Mouse (Mus musculus) liver (tissue): ENCODE data around the gene Sptlc2.
A peak's percentile ranks its signal among the peaks of the same experiment; 100 is the strongest.

ENCODE experiments used
- DNase-seq: peaks from one replicate; pipeline ENCODE4 v3.0.0-alpha.2; 2020; ENCODE audit warnings: mixed read lengths

Gene Sptlc2

DNA sequence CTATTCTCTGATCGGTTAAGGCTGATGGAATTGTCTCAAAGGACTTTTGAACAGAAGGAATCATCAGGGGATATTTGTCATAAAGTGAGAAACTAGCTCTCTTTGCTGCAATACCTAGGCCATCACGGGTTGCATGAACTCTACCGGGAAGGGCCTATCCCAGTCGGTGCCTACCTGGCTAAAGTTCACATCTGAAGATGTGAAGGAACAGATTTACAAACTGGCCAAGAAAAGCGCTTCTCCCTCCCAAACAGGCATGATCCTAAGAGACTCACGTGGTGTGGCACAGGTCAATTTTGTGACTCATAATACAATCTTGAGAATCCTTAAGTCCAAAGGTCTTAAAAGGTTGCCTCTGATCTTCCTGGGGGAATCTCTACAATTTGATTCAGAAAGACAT is 6.2 kb upstream of the Sptlc2 start:
- no peak for DNase-seq

DNA sequence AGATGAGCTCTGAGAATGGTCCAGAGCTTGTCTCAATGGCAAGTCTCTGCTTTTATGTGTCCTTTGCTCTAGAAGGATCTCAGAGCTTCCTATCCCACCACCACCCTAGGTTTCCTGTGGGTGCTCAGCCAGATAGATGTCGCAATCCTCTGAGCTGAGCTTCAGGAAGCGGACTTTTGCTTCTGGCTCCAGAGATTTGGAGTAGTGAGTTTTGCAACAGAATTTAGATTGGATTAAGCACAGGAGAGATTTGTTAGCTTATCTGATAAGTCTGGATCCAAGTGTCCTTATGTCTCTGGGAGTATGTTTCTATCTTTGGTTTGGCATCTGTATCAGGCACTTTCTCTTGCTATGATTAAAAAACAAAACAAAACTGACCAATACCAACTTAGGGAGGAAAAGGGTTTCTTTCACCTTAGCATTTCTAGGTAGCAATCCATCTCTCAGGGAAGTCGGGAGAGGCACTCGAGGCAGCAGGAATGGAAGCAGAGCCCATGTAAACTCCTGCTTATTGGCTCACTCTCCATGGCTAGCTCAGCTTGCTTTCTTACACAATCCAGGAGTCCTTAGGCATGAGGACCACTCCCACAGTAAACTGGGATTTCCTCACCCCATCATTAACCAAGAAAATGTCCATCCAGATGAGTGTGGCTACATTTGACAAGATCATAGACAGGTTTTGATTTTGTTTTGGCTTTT is 5.4 kb upstream of the Sptlc2 start:
- DNase-seq: no peak

DNA sequence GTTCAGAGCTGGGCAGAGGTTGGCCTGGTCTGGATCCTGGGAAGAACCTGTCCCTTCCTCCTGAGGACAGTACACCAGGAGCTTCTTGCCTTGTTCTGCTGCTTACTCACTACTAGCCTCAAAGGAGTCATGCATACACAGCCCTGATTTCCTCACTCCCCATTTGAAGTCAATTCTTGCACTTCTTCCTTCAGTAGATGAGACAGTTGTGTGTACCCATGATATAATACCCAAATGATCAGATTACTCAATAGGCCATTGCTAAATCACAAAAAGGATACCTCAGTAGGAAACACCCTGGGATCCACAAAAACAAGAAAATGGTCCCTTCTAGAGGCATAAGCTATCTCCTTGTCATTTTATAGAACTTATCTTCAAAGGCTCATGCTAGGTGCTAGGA is 3.2 kb upstream of the Sptlc2 start:
- no peak for DNase-seq

DNA sequence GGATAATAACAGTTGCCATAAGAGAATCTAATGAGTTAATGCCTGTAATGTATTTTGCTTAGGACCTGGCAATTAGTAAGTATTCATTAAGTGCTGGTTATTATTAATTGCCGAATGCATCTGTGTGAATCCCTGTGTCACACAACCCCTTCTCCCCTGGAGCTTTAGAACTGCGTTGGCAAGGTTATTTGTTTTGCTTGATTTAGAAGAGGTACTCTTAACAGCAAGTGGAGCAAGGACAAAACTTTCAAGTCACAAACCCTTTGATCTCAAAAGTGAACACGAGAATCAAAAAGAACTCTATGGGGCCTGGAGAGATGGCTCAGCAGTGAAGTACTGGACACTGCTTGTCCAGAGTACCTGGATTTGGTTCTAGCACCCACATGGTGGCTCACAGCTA is 1.1 kb upstream of the Sptlc2 start:
- DNase-seq: no peak

DNA sequence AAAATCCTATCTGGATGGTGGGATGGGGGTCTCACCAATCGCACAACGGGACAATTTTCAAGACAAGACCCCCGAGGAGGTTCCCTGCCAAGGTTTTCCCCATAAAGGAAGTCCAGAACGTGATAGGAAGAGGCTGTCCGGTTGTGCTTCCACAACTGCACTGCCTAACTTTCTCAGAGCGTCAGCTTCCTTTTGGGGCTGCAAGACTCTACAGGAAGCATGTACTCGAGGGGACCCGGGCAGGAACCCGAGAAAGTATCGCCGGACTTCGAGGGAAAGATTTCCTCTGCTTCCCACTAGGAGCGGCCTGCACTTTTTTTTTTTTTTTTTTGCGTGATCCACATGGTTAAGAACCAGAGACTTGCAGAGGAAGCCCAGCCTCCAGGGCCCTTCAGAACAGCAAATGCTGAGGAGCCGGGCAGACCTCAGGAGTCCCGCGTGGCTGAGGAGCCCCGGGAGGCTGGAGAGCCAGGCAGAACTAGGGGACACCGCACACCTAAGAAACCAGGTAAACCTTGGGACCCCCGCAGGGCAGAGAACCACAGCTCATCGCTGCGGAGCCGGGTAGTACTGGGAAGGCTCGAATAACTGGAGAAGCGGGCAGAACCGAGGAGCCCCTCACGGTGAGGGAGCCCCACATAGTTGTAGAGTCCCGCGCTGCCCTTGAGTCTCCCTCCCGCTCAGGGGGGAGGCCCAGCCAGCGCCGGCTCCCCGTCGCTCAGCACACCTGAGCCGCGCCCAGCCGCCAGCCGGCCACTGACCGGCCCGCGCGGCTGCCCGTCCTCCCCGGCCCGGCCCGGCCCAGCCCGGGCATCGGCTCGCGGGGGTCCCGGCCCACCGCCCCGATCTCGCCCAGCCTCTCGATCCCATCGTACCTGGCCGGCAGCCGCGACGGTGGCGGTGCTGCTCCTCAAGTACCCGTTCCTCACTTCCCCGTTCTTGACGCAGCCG is 709 bp downstream of the Sptlc2 start:
- DNase-seq: peak; percentile 33

DNA sequence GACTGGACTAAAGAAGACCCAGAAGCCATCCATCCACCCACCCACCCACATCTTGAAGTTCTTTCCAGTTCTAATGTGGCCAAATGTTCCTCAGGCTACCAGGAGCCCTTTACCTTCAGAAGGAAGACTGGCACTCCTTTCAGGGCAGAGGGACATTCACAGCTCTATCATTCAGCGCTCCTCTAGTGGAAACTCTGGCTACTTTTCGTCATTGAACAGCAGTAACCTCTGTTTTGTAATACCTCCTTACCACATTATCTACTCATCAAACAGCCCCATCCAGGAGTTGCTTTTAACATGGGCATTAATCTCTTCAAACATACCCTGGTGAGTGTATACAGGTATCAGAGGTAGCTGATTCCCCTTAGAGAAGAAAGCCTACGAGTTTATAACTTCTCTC is 3.1 kb downstream of the Sptlc2 start:
- DNase-seq: no peak

DNA sequence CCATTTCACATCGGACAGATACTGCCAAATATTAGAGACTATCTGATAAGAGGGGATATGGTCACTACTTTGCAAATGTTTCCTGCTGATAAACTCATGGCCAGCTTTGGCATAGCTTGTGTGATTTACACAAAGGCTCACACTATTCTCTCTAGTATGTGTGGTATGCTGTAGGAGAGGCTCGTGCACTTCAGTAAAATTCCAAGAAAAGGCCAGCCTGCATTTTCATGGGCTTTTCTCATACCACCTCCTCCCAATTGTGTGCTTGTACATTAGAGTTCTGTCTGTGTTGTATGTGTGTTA is 6.8 kb downstream of the Sptlc2 start:
- DNase-seq: no peak

DNA sequence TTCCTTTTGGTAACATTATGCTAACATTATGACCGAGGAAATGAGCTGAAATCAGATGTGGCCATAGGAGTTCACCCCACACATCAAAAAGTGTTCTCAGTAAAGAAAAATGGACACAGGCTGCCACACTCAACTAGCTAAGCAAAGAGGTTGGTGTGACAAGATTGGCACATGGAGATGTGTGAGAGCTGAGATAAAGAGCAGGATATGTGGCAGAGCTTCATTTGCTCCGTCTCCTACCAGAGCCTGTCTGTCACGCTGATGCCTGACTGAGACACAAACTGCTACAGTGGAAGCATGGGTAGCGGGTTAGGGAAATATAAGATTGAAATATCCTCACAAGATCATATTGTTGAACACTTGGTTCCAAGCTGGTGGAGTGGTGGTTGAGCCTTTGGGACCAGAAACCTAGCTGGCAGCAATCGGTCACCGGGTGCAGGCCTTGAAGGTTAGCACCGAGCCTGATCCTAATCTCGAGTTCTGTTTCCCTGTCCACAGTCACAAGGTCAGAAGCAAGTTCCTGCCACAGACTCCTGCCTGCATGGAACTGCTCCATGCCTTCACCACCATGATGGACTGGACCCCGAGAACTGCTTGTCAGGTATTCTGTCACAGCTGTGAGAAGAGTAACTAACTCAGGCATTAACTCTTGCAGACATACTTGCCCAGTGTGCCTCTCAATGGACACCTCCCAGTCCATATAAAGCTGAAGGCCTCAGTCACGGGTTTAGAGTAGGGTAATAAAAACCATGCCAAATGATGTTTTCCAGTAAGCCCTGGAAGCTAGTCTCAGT is 7.4 kb downstream of the Sptlc2 start:
- DNase-seq: no peak

DNA sequence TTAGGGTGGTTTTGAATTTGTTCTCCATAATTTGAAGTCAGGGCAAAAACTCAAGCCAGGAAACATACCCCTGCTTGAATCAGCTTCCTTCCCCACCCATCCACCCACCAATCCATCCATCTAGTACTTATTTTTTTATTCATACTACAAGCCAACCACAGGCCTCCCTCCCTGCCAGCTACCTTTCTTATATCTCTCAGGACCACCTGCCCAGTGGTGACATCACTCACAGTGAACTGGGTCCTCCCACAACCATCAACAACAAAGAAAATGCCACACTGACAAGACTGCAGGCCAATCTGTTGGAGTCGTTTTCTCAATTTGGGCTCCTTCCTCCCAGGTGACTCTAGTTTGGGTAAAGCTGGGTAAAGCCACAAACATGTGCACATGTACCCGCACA is 8.7 kb downstream of the Sptlc2 start:
- no peak for DNase-seq

DNA sequence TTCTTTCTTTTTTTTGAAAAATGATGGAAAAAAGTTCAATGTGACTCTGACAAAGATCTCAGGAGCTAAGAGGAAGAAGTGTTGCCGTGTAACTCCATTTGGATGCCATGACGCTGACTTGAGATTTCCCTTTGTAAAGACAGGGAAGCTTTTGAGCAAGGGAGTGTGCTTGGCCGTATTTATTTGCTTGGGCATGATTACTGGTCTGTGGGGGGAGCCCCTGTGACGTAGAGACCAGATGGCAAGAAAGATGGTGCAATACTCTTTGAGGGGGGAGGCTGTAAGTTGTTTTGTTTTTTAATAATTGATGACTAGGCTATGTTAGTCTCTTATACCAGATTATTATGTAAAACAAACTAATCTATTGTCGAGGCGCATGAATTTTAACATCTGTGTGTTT is 14.0 kb downstream of the Sptlc2 start:
- DNase-seq: no peak

DNA sequence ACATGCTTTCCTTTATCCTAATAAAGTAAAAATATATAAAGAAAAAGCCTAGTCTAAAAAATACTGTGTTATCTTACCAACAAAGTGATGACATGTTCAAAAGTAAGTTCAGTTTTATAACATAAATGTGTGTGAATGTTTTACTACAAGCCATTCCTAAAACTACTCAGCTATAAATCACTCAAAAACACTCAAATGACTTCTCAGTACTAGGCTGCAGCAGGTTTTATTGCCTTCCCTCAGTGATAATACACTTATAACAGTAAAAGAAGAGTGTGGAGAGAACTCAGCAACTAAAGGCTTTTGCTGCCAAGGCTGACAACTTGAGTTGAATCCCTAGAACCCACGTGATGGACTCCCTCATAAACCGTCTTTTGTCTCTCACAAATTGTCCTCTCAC is 18.8 kb downstream of the Sptlc2 start:
- no peak for DNase-seq

DNA sequence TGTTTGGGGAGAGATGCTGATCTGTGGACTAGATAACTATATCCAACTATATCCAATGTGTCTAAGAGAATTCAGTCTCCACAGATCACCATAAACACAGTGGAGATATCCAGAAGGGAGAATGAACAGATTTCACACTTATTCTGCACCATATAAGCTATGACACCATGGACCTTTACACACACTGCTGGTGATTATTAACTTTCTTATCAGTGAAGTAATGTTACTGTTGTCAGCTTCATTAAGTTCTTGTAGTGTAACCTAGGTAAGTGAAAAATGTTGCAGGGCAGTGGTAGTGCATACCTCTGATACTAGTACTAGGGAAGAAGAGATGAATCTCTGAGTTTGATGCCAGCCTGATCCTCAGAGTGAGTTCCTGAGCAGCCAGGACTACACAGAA is 20.1 kb downstream of the Sptlc2 start:
- no peak for DNase-seq

DNA sequence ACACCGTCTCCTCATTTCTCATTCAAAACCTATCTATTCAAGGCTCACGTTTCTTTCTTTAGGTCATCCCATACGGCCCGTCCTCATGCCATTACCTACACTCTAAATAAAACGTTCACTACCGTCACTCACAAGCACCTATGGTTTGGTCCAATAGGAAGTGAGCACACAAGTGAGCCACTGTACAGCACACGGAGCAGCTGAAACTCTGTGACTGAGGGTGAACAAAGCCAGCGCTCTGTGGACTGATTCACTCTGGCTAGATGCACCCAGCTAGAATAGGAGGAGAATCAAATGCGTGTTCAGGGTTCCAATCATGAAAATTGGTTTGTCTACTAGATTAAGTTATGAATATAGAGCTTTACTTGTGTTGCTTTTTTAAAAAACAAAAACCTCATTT is 22.5 kb downstream of the Sptlc2 start:
- DNase-seq: no peak

DNA sequence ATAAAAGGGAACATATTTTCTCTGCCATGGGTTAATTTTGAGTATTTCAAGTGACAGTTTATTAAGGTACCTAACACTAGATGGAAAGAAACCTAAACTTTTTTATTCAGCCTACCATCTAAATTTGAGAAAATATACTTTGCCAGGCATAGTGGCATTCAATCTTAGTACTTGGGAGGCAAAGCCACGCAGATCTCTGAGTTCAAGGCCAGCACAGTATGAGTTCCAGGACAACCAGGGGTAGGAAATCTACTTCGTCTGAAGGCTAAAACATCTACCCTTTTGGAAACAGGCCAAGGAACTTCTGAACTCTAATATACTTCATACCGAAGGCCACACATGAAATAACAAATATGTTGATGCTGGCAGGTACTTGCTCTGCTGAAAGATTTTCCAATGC is 26.0 kb downstream of the Sptlc2 start:
- DNase-seq: no peak

DNA sequence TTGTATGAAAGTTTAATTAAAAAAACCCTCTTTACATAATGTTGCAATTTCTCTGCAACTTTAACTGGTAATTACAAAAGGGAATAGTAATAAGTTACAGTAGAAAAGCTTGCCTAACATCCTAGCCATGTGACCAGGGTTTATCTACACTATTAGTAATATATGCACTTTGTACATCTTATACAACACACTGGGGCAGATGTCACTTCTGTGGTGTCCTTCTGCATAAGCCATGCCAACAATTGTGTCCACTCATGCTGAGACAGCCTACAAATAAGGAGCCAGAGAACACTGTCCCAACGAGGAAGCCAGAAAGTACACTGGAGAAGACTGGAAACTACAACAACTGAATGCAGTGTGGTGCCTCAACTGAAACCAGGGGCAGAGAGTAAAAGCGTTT is 40.1 kb downstream of the Sptlc2 start:
- DNase-seq: no peak

DNA sequence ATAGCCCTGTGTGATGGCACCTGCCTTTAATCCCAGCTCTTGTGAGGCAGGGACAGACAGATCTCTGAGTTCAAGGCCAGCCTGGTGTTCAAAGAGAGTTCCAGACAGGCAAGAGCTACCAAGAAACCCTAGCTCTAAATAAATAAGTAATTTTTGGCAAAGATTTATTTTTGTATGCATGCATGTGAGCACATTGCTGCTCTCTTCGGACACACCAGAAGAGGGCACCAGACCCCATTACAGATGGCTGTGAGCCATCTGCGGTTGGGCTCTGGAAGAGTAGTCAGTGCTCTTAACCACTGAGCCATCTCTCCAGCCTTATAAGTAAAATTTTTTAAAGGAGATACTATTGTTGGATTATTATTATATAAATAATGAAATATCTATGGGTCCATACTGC is 40.6 kb downstream of the Sptlc2 start:
- no peak for DNase-seq

DNA sequence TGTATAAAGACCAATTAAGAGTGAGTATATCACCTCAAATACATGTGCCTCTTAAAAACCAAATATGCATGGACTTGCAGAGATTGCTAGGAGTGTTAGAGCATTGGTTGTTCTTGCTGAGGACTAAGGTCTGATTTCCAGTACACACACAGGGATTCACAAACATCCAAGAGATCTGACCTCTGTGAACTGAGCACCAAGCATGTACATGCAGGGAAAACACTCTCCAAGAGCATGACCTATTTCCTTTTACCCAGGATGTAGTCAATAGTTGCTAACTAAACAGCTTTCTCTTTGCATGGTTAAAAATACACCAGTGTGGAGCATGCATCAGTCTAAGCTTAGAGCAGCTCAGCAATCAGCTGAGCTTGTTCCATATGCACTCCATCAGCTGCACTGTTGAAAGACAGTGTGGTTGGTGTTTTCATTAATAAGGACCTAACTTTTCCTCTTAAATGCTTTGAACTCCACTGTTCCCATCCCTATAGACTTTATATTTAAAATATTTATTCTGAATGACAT is 45.0 kb downstream of the Sptlc2 start:
- DNase-seq: no peak

DNA sequence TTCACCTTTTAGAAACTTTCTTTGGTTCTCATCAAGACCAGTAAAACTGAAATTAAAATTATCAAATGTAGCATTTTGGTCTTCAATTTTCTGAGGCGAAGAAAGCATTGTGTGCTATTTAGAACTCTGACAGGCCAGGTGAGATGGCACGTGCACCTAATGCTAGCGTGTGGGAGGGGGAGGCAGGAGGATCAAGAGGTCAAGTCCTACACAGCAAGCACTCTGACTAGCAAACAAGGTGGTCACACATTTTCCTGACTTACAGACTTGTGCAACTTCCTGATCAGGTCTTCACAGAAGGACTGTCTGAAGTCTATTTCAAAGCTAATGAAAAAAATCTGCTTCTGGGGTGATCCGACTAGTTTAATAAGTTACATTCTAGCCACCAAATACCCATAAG is 50.1 kb downstream of the Sptlc2 start:
- no peak for DNase-seq

DNA sequence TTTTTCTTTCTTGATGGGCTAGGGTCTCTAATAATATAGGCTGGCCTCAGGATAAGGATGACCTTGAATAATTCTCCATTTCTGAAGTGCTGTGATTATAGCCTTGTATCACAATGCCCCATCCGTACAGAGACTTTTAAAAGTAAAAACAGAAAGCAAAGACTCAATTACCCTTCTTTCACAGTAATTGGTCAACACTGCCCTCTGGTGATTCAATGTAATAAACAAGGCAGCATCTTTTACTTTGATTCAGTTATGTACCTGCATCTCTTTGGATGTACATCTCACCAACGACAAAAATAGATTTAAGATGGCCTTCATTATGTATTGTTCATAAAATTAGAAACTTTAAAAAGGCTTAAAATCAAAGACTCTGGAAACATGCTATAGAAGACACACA is 53.3 kb downstream of the Sptlc2 start:
- no peak for DNase-seq

DNA sequence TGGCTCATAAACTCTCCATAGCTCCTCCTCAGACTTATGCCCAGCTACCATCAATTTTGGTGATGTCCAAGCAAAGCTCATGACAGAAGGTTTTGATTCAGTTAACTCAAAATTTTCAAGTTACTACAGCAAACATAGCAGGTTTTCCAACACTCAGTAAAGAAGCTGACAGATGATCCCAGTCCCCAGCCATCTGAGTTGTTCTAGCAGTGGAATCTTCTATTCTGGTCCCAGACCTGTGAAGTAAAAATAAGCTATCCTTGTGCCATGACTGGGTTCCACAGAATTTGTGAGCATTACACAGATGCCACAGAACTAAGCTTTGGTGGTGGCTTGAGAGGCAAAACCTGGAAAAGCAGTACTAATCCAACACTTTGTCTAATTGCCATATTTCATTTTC is 54.4 kb downstream of the Sptlc2 start:
- DNase-seq: no peak

DNA sequence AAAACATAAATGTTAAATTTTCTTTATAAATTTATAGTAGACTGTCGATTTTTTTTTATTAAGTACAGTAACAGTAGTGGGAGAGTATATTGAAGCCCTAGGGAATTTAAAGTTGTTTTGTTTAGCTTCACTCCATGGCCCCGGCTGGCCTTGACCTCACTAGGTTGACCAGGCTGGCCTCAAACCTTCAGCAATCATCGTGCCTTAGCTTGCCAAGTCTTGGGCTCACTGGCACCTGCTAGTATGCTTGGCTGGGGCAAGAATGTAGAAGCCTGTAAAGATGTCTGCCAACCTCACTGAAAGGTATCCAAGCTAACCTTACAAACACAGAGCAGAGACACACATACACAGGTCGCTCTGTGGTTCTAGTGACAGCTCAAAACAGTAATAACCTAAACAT is 55.6 kb downstream of the Sptlc2 start:
- no peak for DNase-seq

DNA sequence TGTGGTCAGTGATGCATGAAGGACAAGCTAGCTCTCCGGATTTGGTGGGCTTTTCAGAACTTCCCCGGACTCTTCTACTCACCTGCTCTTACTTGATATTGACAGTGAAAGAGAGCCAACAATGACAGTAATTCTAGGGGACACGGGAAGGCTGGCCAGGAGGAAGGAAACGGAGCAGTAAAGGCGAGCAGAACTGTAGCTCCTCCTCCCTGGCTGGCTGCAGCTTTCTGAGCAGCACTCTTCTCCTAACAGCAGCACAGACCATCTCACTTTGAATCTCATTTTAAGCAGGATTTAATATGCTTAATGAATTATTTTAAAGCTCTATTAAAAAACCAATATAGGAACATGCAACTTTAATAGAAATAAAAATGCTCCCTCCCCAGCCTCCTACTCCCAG is 56.2 kb downstream of the Sptlc2 start:
- no peak for DNase-seq

DNA sequence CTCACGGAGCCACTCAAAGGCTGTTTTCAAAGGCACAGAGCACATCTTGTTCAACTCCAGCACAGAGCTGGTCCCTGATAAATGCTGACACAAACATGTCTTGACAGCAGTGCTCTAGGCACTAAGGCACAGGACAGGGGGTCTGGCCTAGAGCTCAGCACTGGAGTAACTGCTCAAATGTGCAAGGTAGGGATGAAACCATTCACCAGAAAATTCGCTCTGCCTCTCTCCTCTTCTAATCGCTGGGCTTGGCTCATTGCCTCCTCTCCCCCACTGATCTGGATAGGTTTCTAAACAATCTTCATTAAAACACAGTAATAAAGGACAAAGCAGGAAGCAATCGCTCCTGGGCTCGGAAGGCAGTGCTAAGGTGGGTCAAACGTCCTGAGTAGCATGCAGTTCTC is 57.1 kb downstream of the Sptlc2 start:
- DNase-seq: no peak

DNA sequence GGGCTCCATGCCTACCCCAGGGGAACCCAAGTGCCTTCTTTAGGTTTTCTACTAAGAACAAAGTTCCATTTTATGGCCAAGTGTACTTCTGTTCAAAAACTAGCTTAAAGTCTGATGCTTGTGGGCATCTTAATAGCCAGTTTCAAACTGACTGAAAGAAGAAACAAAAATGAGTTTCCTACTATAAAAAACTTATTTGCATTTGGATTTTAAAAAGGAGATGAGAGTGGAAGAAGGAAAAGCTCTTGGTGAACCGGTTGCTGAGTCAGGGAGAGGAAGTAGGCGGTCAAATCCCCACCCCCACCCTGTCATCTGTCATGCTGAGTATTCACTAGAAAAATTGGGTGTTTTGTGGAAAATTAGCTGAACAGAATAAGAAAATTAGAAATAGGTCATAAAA is 57.9 kb downstream of the Sptlc2 start:
- peak; percentile 27 for DNase-seq
